Mouse (Mus musculus) hindbrain, postnatal 0 days (tissue): ENCODE data around the gene Rin2. TPM values are rescaled to one million over a fixed set of nuclear protein-coding genes. Genes with fewer than 3 reads are reported as not detected.

Experiments used
- ATAC-seq: fragments of 200-750 bp; cut with Nextera tagmentation; 2 replicates; pipeline ENCODE4 v1.8.0; 2017; ENCODE audit warnings: mild to moderate bottlenecking, moderate TSS enrichment, moderate library complexity
- DNase-seq: peaks from one replicate; pipeline ENCODE4 v3.0.0-alpha.2; 2015; ENCODE audit warnings: low spot score
- H3K27ac ChIP-seq: fragments of 300-500 bp; sonication (generic); 2 replicates; pipeline ENCODE4 v1.5.1; 2014; ENCODE audit warnings: mild to moderate bottlenecking
- H3K27me3 ChIP-seq: fragments of 300-500 bp; sonication (generic); 2 replicates; pipeline ENCODE4 v1.6.1; 2014; ENCODE audit warnings: low read length, mixed read lengths; ENCODE audit not compliant: insufficient read depth
- H3K36me3 ChIP-seq: fragments of 300-500 bp; sonication (generic); 2 replicates; pipeline ENCODE4 v1.6.1; 2014; ENCODE audit warnings: low read length, mixed read lengths; ENCODE audit not compliant: insufficient read depth
- H3K4me1 ChIP-seq: fragments of 300-500 bp; sonication (generic); 2 replicates; pipeline ENCODE4 v1.6.1; 2014; ENCODE audit warnings: antibody characterized with exemption, low read length, mixed read lengths; ENCODE audit not compliant: insufficient read depth
- H3K4me2 ChIP-seq: fragments of 300-500 bp; sonication (generic); 2 replicates; pipeline ENCODE4 v1.6.1; 2014; ENCODE audit warnings: low read depth, mild to moderate bottlenecking, low read length, moderate library complexity, mixed read lengths
- H3K4me3 ChIP-seq: fragments of 300-500 bp; sonication (generic); 2 replicates; pipeline ENCODE4 v1.5.1; 2014; ENCODE audit warnings: low read length
- H3K9ac ChIP-seq: fragments of 300-500 bp; sonication (generic); replicated peaks from 2 replicates; pipeline ENCODE4 v1.6.1; 2014; ENCODE audit warnings: mild to moderate bottlenecking, low read length, moderate library complexity, mixed read lengths
- H3K9me3 ChIP-seq: fragments of 300-500 bp; sonication (generic); 2 replicates; pipeline ENCODE4 v1.6.1; 2016; ENCODE audit warnings: low read length, mixed read lengths
- CTCF ChIP-seq: IDR thresholded peaks from 2 replicates; pipeline ENCODE4 v1.5.1; 2016; ENCODE audit warnings: antibody characterized with exemption, control low read depth, low read depth
- WGBS: fragments of 180-500 bp; shearing (Covaris S2); extraction: QIAGEN DNeasy Blood & Tissue Kit; methylation state at CpG from one replicate; pipeline ENCODE4 v1.1.7; 2014; 5-methylcytosine and 5-hydroxymethylcytosine counted together
- polyA plus RNA-seq: library from polyadenylated mRNA; unstranded; fragments of >200 nt; fragmentation: Nextera tagmentation; extraction: Ambion mirVana; gene quantifications from 2 replicates; pipeline ENCODE4 v1.2.1, GENCODE M21; 2015
- total RNA-seq: library from RNA; depleted of rRNA; stranded (reverse); fragments of >200 nt; gene quantifications from 2 replicates; pipeline ENCODE4 v1.2.3, GENCODE M21; 2014

The Rin2 gene
- total and polyA plus RNA-seq, 2 experiments from 2014 or later = 9.4 to 11.7 TPM

DNA sequence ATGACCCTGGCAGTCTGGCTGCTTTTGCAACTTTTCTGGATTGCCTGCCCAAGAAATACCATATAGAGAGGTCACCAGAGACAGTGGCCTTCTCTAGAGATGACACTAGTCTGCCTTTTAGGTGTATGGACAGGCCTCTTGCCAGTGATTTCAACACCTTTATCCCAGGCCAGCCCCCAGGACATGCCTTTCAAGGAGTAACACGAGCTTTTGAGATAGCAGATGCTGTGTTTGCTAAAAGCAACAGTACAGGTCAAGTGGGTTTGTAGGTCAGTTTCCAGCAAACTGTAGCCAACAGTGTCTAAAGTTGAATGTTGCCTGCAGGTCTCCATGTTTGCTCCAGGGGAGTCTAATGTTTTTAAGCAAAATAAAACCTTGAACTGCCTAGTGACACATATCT lies 118.7 kb downstream of the Rin2 start:
- H3K27me3 ChIP-seq = no peaks in the 10 kb centered on the region
- no peak overlapping the region for H3K9ac ChIP-seq
- H3K4me3 ChIP-seq = no peak overlapping the region
- DNase-seq (no peak), ATAC-seq (no peak)
- TF ChIP-seq CTCF = no peak
- no peaks in the 10 kb centered on the region for H3K4me1 ChIP-seq
- H3K9me3 ChIP-seq = no peaks in the 10 kb centered on the region
- 59% methylated on average over 1 of the region's 1 CpGs for WGBS
- no peak overlapping the region for H3K4me2 ChIP-seq
- H3K27ac ChIP-seq = no peak overlapping the region
- H3K36me3 ChIP-seq = no peaks in the 10 kb centered on the region

DNA sequence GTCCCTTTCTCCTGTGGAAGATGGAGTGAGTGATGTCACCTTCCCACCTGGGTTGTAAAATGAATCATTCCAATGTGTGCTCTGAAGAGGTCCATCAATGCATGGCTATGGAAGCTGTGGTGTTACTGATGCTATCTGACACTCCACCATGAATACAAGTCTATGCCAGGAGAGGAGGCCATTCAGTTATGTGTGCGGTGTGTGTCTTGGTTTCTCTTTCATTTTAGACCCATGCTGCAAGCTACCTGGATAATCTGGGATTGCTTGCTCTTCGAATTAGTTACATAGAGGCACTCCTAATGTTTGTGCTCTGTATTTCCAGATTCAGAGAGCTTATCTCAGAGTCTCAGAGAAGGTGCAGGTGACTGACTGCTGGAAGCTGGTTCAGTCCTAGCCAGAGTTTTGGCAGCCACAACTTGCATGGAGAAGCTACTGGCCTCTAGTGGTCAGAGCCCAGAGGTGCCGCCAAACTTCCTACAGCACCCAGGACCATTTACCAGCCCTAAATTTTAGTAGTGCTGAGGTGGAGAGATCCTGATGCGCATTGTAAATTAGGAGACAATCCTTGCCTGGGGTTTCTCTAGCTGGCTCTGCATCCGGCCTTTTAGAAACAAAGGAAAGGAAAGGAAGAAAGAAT lies 119.4 kb downstream of the Rin2 start:
- ATAC-seq (peak; percentile 68; the same call in 1 of the 2 replicates), DNase-seq (peak; percentile 83)
- H3K4me2 ChIP-seq = no peak overlapping the region
- 40% methylated on average over 5 of the region's 5 CpGs for WGBS
- no peaks in the 10 kb centered on the region for H3K27me3 ChIP-seq
- H3K9me3 ChIP-seq = no peaks in the 10 kb centered on the region
- H3K9ac ChIP-seq = no peak overlapping the region
- no peaks in the 10 kb centered on the region for H3K36me3 ChIP-seq
- no peaks in the 10 kb centered on the region for H3K4me1 ChIP-seq
- no peak overlapping the region for H3K27ac ChIP-seq
- peak; percentile 87 for TF ChIP-seq CTCF
- H3K4me3 ChIP-seq = no peak overlapping the region

DNA sequence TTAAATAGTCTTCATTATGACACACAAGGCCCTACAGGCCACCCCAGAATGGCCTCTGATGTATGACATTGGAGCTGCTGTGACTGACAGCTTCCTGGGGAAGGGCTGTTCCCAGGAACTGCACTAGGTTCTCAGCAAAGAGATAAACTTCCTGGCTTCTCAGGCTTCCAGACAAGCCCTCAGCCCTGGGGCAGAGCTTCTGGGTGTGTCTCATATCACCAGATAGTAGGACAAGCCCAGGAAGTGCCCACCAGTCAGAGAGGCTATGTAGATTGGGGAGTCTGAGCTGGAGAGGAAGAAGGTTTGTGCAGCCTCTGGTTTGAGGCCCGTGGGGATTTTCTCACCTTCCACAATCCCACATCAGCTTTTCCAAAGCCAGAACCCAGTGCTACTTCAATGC lies 122.8 kb downstream of the Rin2 start:
- 83% methylated on average over 1 of the region's 1 CpGs for WGBS
- DNase-seq = no peak

DNA sequence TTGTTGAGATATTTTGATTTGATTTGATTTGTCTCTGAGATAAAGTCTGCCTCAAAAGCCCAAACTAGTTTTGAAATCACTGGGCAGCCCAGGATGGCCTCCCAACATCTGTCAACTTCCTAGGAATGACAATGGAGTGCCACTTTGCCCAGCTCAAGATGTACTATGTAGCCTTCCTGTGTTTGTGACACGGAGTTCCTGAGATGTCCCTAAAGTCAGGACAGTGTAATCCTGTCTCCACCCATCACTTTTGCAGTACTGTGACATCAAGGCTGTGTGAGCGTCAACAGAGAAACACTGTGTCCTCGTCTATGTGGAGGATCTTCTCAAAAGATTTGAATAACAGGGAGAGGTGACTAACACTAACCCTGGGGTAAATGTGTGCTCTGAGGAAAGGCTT lies 123.9 kb downstream of the Rin2 start:
- WGBS = 81% methylated on average over 3 of the region's 3 CpGs
- DNase-seq (no peak), ATAC-seq (no peak)
- H3K27me3 ChIP-seq = no peaks in the 10 kb centered on the region
- H3K4me3 ChIP-seq = no peak overlapping the region
- H3K36me3 ChIP-seq = no peaks in the 10 kb centered on the region
- H3K9me3 ChIP-seq = no peaks in the 10 kb centered on the region
- H3K4me1 ChIP-seq = no peaks in the 10 kb centered on the region
- TF ChIP-seq CTCF = no peak
- no peak overlapping the region for H3K9ac ChIP-seq
- no peak overlapping the region for H3K27ac ChIP-seq
- H3K4me2 ChIP-seq = no peak overlapping the region

More for the DNA sequence above, 122.8 kb downstream of the Rin2 start:
- no peak for ATAC-seq
- H3K9me3 ChIP-seq = no peaks in the 10 kb centered on the region
- H3K9ac ChIP-seq = no peak overlapping the region
- no peak overlapping the region for H3K4me3 ChIP-seq
- H3K4me1 ChIP-seq = no peaks in the 10 kb centered on the region
- H3K36me3 ChIP-seq = no peaks in the 10 kb centered on the region
- H3K4me2 ChIP-seq = no peak overlapping the region
- TF ChIP-seq CTCF = no peak
- H3K27ac ChIP-seq = no peak overlapping the region
- no peaks in the 10 kb centered on the region for H3K27me3 ChIP-seq

DNA sequence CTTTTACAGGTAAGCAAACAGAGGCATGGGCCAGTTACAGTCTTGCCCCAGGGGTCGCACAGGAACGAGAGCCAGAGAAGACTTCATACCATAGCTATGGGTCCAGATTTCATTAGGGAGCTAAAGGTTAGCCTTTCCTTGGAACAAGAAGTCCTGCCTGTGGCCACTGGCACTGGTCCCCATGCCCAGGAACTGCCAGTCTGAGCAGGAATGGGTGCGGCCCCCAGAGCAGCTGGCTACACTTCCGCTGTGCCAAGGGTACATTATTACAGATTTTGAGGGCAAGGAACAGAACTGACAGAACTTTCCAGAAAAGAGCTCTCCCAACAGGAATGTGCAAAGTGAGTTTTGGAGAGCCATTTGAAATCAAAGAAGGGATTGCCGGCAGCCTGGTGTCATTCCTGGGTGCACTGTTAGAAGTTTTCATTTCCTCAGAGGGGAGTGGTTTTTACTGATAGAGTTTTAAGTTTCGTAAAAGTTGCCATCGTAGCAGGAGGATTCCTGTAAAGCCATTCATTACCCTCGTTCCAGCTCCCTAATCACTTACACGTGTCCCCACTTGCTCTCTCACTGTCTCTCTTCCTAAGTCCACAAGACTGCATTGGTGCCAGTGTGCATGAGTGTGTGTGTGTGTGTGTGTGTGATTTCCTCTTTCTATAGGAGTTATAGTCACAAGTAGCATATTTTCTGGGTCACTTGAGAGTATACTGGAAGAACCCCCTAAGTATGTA lies 126.5 kb downstream of the Rin2 start:
- Histone ChIP-seq H3K36me3 (no peaks in the 10 kb centered on the region), H3K4me1 (no peaks in the 10 kb centered on the region), H3K27me3 (no peaks in the 10 kb centered on the region), H3K4me2 (no peak overlapping the region), H3K9ac (no peak overlapping the region), H3K4me3 (no peak overlapping the region), H3K9me3 (peaks cover 3% of the 10 kb centered on the region; the same call in 1 of the 2 replicates), H3K27ac (no peak overlapping the region)
- 86% methylated on average over 9 of the region's 9 CpGs for WGBS
- ATAC-seq (no peak), DNase-seq (no peak)
- no peak for TF ChIP-seq CTCF

DNA sequence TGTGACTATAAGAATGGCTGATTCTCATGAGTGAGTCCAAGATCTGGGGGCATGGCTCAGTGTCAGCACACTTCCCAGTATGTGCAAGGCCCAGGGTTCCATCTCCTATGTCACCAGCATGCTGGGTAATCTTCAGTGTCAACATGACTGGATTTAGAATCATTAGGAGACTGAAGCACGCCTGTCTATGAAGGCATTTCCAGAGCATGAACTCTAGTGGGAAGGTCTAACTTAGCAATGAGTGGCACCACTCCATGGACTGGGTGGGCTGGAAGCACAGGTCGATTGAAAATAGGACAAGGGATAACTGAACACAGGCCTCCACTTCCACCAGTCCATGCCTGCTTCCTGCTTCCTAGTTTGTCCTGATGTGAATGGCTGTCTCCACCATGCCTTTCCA lies 127.6 kb downstream of the Rin2 start:
- Histone ChIP-seq H3K9ac (no peak overlapping the region), H3K9me3 (peaks cover 3% of the 10 kb centered on the region; the same call in 1 of the 2 replicates), H3K27me3 (no peaks in the 10 kb centered on the region), H3K4me2 (no peak overlapping the region), H3K27ac (no peak overlapping the region), H3K4me3 (no peak overlapping the region), H3K4me1 (no peaks in the 10 kb centered on the region), H3K36me3 (no peaks in the 10 kb centered on the region)
- TF ChIP-seq CTCF = no peak
- 81% methylated on average over 2 of the region's 2 CpGs for WGBS
- ATAC-seq (no peak), DNase-seq (no peak)

DNA sequence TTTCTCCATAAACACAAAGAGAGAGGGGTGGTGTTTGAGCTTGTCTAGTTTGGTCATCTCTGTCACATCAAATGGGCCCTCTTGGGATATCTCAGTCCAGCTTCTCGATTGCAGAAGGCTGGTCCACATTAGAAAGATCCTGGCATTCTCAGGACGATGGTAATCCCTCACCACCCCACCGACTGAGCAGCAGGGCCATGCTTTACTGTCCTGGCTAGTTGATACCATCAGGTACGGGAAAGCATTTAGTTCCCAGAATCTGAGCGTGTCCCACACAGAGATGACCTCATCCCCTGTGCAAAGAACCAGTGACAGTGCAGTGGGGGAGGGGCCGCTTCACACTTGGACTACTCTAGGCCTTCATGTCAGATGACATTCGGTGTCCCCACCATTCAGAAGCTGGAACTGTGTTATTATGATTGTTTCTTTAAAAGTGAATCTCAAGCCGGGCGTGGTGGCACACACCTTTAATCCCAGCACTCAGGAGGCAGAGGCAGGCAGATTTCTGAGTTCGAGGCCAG lies 128.9 kb downstream of the Rin2 start:
- Histone ChIP-seq H3K4me3 (no peak overlapping the region), H3K27ac (no peak overlapping the region), H3K36me3 (no peaks in the 10 kb centered on the region), H3K27me3 (no peaks in the 10 kb centered on the region), H3K9me3 (peaks cover 3% of the 10 kb centered on the region; the same call in 1 of the 2 replicates), H3K4me2 (no peak overlapping the region), H3K4me1 (no peaks in the 10 kb centered on the region), H3K9ac (no peak overlapping the region)
- no peak for TF ChIP-seq CTCF
- no peak for ATAC-seq
- 89% methylated on average over 10 of the region's 10 CpGs for WGBS
- DNase-seq = no peak
